Mouse (Mus musculus) left cerebral cortex, adult 18-20 months (tissue): ENCODE data around the gene Calml4. TPM values are rescaled to one million over a fixed set of nuclear protein-coding genes. Genes with fewer than 3 reads are reported as not detected.

Source experiments
- DNase-seq, 2 experiments: peaks; one replicate each; pipeline ENCODE4 v3.0.0; 2021 to 2022; ENCODE audit warnings: low spot score in 2 of 2, mixed read lengths in 1 of 2
- total RNA-seq, 2 experiments: library from RNA; stranded (reverse); gene quantifications; 2 replicates each; pipeline ENCODE4 v1.2.3; 2021

Gene Calml4
- total RNA-seq, 2 experiments from 2014 or later, result not detected

GRCm38 (mm10) chr9:62894486-62894885 lies 36.6 kb downstream of the Calml4 start:
- DNase-seq, result no peak

DNA sequence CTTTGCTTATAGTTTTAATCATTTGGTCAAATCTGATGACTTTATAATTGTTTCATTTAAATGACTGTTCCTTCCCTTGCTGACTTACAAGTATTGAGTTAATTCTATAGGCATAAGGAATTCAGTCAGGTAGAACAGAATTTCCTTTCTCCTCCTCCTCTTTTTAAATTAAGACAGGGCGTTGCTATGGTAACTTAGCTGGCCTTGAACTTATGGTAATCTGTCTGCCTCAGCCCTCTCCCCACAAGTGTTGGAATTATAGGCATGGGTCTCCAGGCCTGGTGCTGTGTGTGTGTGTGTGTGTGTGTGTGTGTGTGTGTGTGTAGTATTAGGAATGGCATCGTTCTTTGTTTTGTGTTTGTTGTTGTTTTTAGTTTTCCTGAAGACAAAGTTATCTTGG lies 43.9 kb downstream of the Calml4 start:
- no peak for DNase-seq

- no peak for DNase-seq
Observed at GRCm38 (mm10) chr9:62903841-62904240, 46.0 kb downstream of the Calml4 start.

DNA sequence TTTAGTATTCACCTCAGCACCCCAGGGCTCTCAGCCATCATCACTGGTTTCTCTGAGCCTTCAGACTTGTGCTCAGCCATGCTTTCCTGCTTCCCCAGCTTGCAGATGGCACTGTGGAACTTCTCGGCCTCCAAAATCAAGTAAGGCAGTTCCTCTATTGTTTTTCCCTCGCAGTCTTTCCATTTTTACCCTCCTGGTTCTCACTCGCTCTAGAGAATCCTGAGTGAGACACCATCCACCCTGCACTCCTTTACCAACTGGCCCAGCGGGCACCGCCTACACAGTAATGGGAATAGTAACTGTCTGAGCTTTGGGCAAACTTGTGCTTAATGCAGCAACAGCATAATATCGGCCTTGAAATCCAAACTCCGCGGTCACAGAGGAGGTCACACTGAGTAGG lies 47.2 kb downstream of the Calml4 start:
- DNase-seq, result peak in 1 of 2 experiments; percentile 39

- no peak for DNase-seq
Observed at GRCm38 (mm10) chr9:62913390-62914069, 55.6 kb downstream of the Calml4 start.

- DNase-seq, result no peak
Observed at GRCm38 (mm10) chr9:62917059-62917458, 59.2 kb downstream of the Calml4 start.

GRCm38 (mm10) chr9:62920877-62921276 lies 63.0 kb downstream of the Calml4 start:
- DNase-seq, result no peak

DNA sequence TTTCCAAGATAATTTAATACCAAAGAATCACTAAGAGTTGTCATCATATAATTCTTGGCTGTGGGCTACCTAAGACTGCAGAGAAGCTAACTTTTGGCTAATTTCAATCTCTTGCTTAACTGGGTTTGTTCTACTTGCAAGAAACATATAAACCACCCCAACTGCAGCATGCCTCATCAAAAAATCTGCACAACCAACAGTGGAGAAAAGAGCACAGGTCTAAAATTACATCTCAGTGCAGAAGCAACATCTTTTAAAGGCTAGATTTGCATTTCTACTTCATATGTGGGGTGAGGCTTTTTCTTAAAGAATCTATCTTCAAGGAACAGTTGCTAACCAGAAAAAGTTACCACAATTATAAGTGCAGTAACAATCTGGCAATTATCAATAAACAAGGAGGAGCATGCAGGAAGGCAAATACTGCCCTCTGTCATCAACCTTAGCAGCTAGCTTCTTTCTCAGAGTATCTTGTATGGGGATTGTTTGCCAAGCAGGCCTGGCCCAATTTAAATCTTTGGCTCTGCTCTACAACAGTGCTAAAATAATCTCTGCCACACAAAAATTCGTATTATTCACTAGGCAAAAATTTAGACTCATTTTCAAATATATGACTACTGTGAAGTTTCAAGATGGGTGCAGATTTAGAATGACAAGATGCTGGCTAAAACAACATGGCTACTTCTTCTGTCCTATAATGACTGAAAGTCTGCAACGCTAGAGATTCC lies 67.2 kb downstream of the Calml4 start:
- DNase-seq, result peak in 1 of 2 experiments; percentile 31

Other genes starting within 250 kb of the Calml4 start
- 1 to 10 TPM; 2.7 to 4.1 TPM for gene Itga11, start 180.3 kb upstream of the Calml4 start, total RNA-seq
- 100 to 1,000 TPM; 109 to 114 TPM for gene Fem1b, start 46.1 kb upstream of the Calml4 start, total RNA-seq
- gene Cln6, start 19.3 kb upstream of the Calml4 start, total RNA-seq, result 10 to 100 TPM; 10.8 to 14.6 TPM
- 10 to 100 TPM; 69.4 to 75.4 TPM for gene Pias1, start 129.8 kb downstream of the Calml4 start, total RNA-seq